7 mouse cellular contexts compared by ENCODE assay signal in genomic region chr9:106454071-106454761, GRCm38 (mm10). TPM values are rescaled to one million over a fixed set of nuclear protein-coding genes. Genes with fewer than 3 reads are reported as not detected.
DNase-seq lines count a peak whose midpoint lies in the region; ATAC-seq lines count a peak whose summit lies in the region.

No protein-coding gene starts in this region.

- no peak for ATAC-seq in megakaryocyte, adult 5-6 weeks (ENCODE audit: poor library complexity, severe bottlenecking)
- ATAC-seq in intestine, embryonic 14.5 days (replicated peaks; ENCODE audit: low FRiP score, low TSS enrichment, low read depth), result peak; percentile 6

- peak overlapping the region; percentile 99 for H3K27ac ChIP-seq in embryonic facial prominence, embryonic 10.5 days (replicated peaks)
- H3K27ac ChIP-seq in intestine, embryonic 14.5 days (ENCODE audit: low read depth), result peak overlapping the region; percentile 78

- peak overlapping the region; percentile 71 for H3K9ac ChIP-seq in intestine, embryonic 14.5 days (ENCODE audit: low read length)

- peak overlapping the region; percentile 91 for H3K4me3 ChIP-seq in megakaryocyte, embryonic 14.5 days (replicated peaks)
- peak overlapping the region; percentile 86 for H3K4me3 ChIP-seq in embryonic facial prominence, embryonic 10.5 days
- H3K4me3 ChIP-seq in intestine, embryonic 14.5 days (ENCODE audit: low read depth, low read length), result peak overlapping the region; percentile 67

- H3K9me3 ChIP-seq in megakaryocyte, embryonic 14.5 days, result no peaks in the 10 kb centered on the region
- no peaks in the 10 kb centered on the region for H3K9me3 ChIP-seq in embryonic facial prominence, embryonic 10.5 days
- no peaks in the 10 kb centered on the region for H3K9me3 ChIP-seq in intestine, embryonic 14.5 days (ENCODE audit: control insufficient read depth, low read length)

- no peaks in the 10 kb centered on the region for H3K36me3 ChIP-seq in megakaryocyte, embryonic 14.5 days (replicated peaks; ENCODE audit: low read length)
- H3K36me3 ChIP-seq in embryonic facial prominence, embryonic 10.5 days (replicated peaks), result peaks cover 35% of the 10 kb centered on the region
- H3K36me3 ChIP-seq in intestine, embryonic 14.5 days (ENCODE audit: control insufficient read depth, insufficient read depth, low read length), result 0 out of 2 replicates have a peak, but pooled peaks cover 9% of the 10 kb centered on the region

- WGBS in embryonic facial prominence, embryonic 10.5 days, result 1% methylated on average over 20 of the region's 20 CpGs
- 2% methylated on average over 18 of the region's 20 CpGs for WGBS in intestine, embryonic 14.5 days

- DNase-seq in embryonic facial prominence, embryonic 10.5 days (ENCODE audit: low spot score), result peak; percentile 72
- DNase-seq in intestine, embryonic 14.5 days (ENCODE audit: low spot score), result no peak
- peak; percentile 32 for DNase-seq in naive thymus-derived CD4-positive, alpha-beta T cell, adult 2 months (ENCODE audit: low read depth)
- no peak for DNase-seq in thymus, postnatal 0 days (ENCODE audit: low spot score)
- DNase-seq in right cerebral cortex, postnatal 36 days (ENCODE audit: low spot score in 2 of 2), result no peak

- peaks cover 47% of the 10 kb centered on the region for H3K4me1 ChIP-seq in megakaryocyte, embryonic 14.5 days
- H3K4me1 ChIP-seq in embryonic facial prominence, embryonic 10.5 days, result peaks cover 91% of the 10 kb centered on the region
- peaks cover 62% of the 10 kb centered on the region for H3K4me1 ChIP-seq in intestine, embryonic 14.5 days (replicated peaks; ENCODE audit: control insufficient read depth, insufficient read depth, low read length)

- peaks cover 81% of the 10 kb centered on the region for H3K27me3 ChIP-seq in megakaryocyte, embryonic 14.5 days (replicated peaks)
- no peaks in the 10 kb centered on the region for H3K27me3 ChIP-seq in embryonic facial prominence, embryonic 10.5 days (replicated peaks; ENCODE audit: low read depth, poor library complexity, severe bottlenecking)
- H3K27me3 ChIP-seq in intestine, embryonic 14.5 days (replicated peaks; ENCODE audit: control insufficient read depth, insufficient read depth, low read length), result no peaks in the 10 kb centered on the region

- H3K4me2 ChIP-seq in intestine, embryonic 14.5 days (ENCODE audit: low read length), result peak overlapping the region; percentile 81

RNA-seq across cellular contexts. Expression of gene Pcbp4, which starts 1.1 kb away (rescaled TPM):
- polyA plus RNA-seq in megakaryocyte, embryonic 14.5 days (2012; ENCODE audit: insufficient read depth, low replicate concordance), result 33.5 and 43.6 TPM in 2 replicates
- 1.5 and 2.9 TPM in 2 replicates for total RNA-seq in megakaryocyte, adult 5-6 weeks (2015)
- 2.4 and 4.0 TPM in 2 replicates for total RNA-seq in megakaryocyte, adult 5-6 weeks (2017)
- polyA plus RNA-seq in embryonic facial prominence, embryonic 10.5 days (2016; fragmentation: Nextera tagmentation; extraction: Ambion mirVana), result 320 and 346 TPM in 2 replicates
- polyA plus RNA-seq in intestine, embryonic 14.5 days (2014; fragmentation: Nextera tagmentation; extraction: Ambion mirVana), result 55.3 and 73.4 TPM in 2 replicates
- polyA plus RNA-seq in thymus, postnatal 0 days (2015; fragmentation: Nextera tagmentation; extraction: Ambion mirVana), result 12.6 and 16.3 TPM in 2 replicates

RNA-seq across cellular contexts. Expression of gene Abhd14a, which starts 6.7 kb away (rescaled TPM):
- polyA plus RNA-seq in megakaryocyte, embryonic 14.5 days (2012; ENCODE audit: insufficient read depth, low replicate concordance), result 3.3 and 10.6 TPM in 2 replicates
- total RNA-seq in megakaryocyte, adult 5-6 weeks (2015), result 3.2 and 3.9 TPM in 2 replicates
- total RNA-seq in megakaryocyte, adult 5-6 weeks (2017), result 2.2 and 4.2 TPM in 2 replicates
- 40.1 and 40.4 TPM in 2 replicates for polyA plus RNA-seq in embryonic facial prominence, embryonic 10.5 days (2016; fragmentation: Nextera tagmentation; extraction: Ambion mirVana)
- 55.9 and 58.2 TPM in 2 replicates for polyA plus RNA-seq in intestine, embryonic 14.5 days (2014; fragmentation: Nextera tagmentation; extraction: Ambion mirVana)
- polyA plus RNA-seq in thymus, postnatal 0 days (2015; fragmentation: Nextera tagmentation; extraction: Ambion mirVana), result 15.7 and 19.6 TPM in 2 replicates

RNA-seq across cellular contexts. Expression of gene Abhd14b, which starts 7.0 kb away (rescaled TPM):
- 2.4 TPM in 1 of 2 replicates, not detected in the other for polyA plus RNA-seq in megakaryocyte, embryonic 14.5 days (2012; ENCODE audit: insufficient read depth, low replicate concordance)
- 7.7 and 8.2 TPM in 2 replicates for total RNA-seq in megakaryocyte, adult 5-6 weeks (2015)
- 2.9 and 3.2 TPM in 2 replicates for total RNA-seq in megakaryocyte, adult 5-6 weeks (2017)
- polyA plus RNA-seq in embryonic facial prominence, embryonic 10.5 days (2016; fragmentation: Nextera tagmentation; extraction: Ambion mirVana), result 6.0 and 6.4 TPM in 2 replicates
- 25.7 and 27.2 TPM in 2 replicates for polyA plus RNA-seq in intestine, embryonic 14.5 days (2014; fragmentation: Nextera tagmentation; extraction: Ambion mirVana)
- polyA plus RNA-seq in thymus, postnatal 0 days (2015; fragmentation: Nextera tagmentation; extraction: Ambion mirVana), result 9.4 and 13.0 TPM in 2 replicates

RNA-seq across cellular contexts. Expression of gene Gpr62, which starts 11.5 kb away (rescaled TPM):
- polyA plus RNA-seq in megakaryocyte, embryonic 14.5 days (2012; ENCODE audit: insufficient read depth, low replicate concordance), result 0.39 TPM in 1 of 2 replicates, not detected in the other
- total RNA-seq in megakaryocyte, adult 5-6 weeks (2015), result not detected in 2 replicates
- not detected in 2 replicates for total RNA-seq in megakaryocyte, adult 5-6 weeks (2017)
- polyA plus RNA-seq in embryonic facial prominence, embryonic 10.5 days (2016; fragmentation: Nextera tagmentation; extraction: Ambion mirVana), result 0.16 and 0.55 TPM in 2 replicates
- 0.08 and 0.41 TPM in 2 replicates for polyA plus RNA-seq in intestine, embryonic 14.5 days (2014; fragmentation: Nextera tagmentation; extraction: Ambion mirVana)
- 0.17 and 0.20 TPM in 2 replicates for polyA plus RNA-seq in thymus, postnatal 0 days (2015; fragmentation: Nextera tagmentation; extraction: Ambion mirVana)

RNA-seq across cellular contexts. Expression of gene Acy1, which starts 16.1 kb away (rescaled TPM):
- polyA plus RNA-seq in megakaryocyte, embryonic 14.5 days (2012; ENCODE audit: insufficient read depth, low replicate concordance), result 3.3 and 4.4 TPM in 2 replicates
- total RNA-seq in megakaryocyte, adult 5-6 weeks (2015), result 1.4 and 4.8 TPM in 2 replicates
- 3.5 and 4.8 TPM in 2 replicates for total RNA-seq in megakaryocyte, adult 5-6 weeks (2017)
- 43.2 and 46.1 TPM in 2 replicates for polyA plus RNA-seq in embryonic facial prominence, embryonic 10.5 days (2016; fragmentation: Nextera tagmentation; extraction: Ambion mirVana)
- polyA plus RNA-seq in intestine, embryonic 14.5 days (2014; fragmentation: Nextera tagmentation; extraction: Ambion mirVana), result 38.6 and 39.8 TPM in 2 replicates
- 17.4 and 18.3 TPM in 2 replicates for polyA plus RNA-seq in thymus, postnatal 0 days (2015; fragmentation: Nextera tagmentation; extraction: Ambion mirVana)

Comparison
In these comparisons a context has a peak if more than half of its experiments do, and no peak if none do; other contexts are left out.
1. DNase-seq: peak in embryonic facial prominence, embryonic 10.5 days (single experiment) and naive thymus-derived CD4-positive, alpha-beta T cell, adult 2 months (single experiment); none in intestine, embryonic 14.5 days (single experiment), thymus, postnatal 0 days (single experiment) and right cerebral cortex, postnatal 36 days (0 of 2).
2. Peak in every context shown above with its lines, with median percentiles within 50 percentile points of each other: H3K4me3 ChIP-seq.